Mouse (Mus musculus) frontal cortex, adult 2 months (tissue): Measurements from ENCODE around the gene Kndc1. TPM values are rescaled to one million over a fixed set of nuclear protein-coding genes. Genes with fewer than 3 reads are reported as not detected.

ENCODE experiments used
- DNase-seq, 2 experiments: peaks; one replicate each; pipeline ENCODE4 v3.0.0; 2022; ENCODE audit warnings: low spot score in 1 of 2; ENCODE audit errors: extremely low spot score in 1 of 2
- polyA plus RNA-seq: library from polyadenylated mRNA; depleted of rRNA; stranded (reverse); fragments of >200 nt; gene quantifications from 2 replicates; pipeline ENCODE4 v1.2.3, GENCODE M21; 2012

The Kndc1 gene
- polyA plus RNA-seq, 1 experiment = 29.7 TPM

GRCm38 (mm10) chr7:139949893-139950282, 55.4 kb downstream of the Kndc1 start:
- DNase-seq = no peak

- no peak for DNase-seq
Observed at GRCm38 (mm10) chr7:139950283-139950971, 55.9 kb downstream of the Kndc1 start.

GRCm38 (mm10) chr7:139951079-139951478, 56.6 kb downstream of the Kndc1 start:
- DNase-seq = no peak

GRCm38 (mm10) chr7:139951991-139952633, 57.6 kb downstream of the Kndc1 start:
- DNase-seq = no peak

GRCm38 (mm10) chr7:139955505-139955904, 61.0 kb downstream of the Kndc1 start:
- no peak for DNase-seq

GRCm38 (mm10) chr7:139956658-139957057, 62.2 kb downstream of the Kndc1 start:
- no peak for DNase-seq

- DNase-seq = no peak
Observed at GRCm38 (mm10) chr7:139957437-139957836, 62.9 kb downstream of the Kndc1 start.

- no peak for DNase-seq
Observed at GRCm38 (mm10) chr7:139957958-139958357, 63.5 kb downstream of the Kndc1 start.

GRCm38 (mm10) chr7:139961141-139961540, 66.6 kb downstream of the Kndc1 start:
- no peak for DNase-seq

- no peak for DNase-seq
Observed at GRCm38 (mm10) chr7:139963814-139964213, 69.3 kb downstream of the Kndc1 start.

- no peak for DNase-seq
Observed at GRCm38 (mm10) chr7:139967175-139967574, 72.7 kb downstream of the Kndc1 start.

GRCm38 (mm10) chr7:139968428-139968827, 73.9 kb downstream of the Kndc1 start:
- DNase-seq = no peak

- DNase-seq = peak; percentile 72 to 97
Observed at GRCm38 (mm10) chr7:139969348-139970130, 75.0 kb downstream of the Kndc1 start.

- no peak for DNase-seq
Observed at GRCm38 (mm10) chr7:139970216-139970919, 75.9 kb downstream of the Kndc1 start.

- DNase-seq = no peak
Observed at GRCm38 (mm10) chr7:139970979-139971378, 76.5 kb downstream of the Kndc1 start.

- DNase-seq = no peak
Observed at GRCm38 (mm10) chr7:139971436-139971835, 76.9 kb downstream of the Kndc1 start.

GRCm38 (mm10) chr7:139972923-139973331, 78.4 kb downstream of the Kndc1 start:
- DNase-seq = no peak

- no peak for DNase-seq
Observed at GRCm38 (mm10) chr7:139974307-139974706, 79.8 kb downstream of the Kndc1 start.

GRCm38 (mm10) chr7:139975471-139975870, 81.0 kb downstream of the Kndc1 start:
- no peak for DNase-seq

GRCm38 (mm10) chr7:139978278-139978892, 83.9 kb downstream of the Kndc1 start, which contains the start of gene 6430531B16Rik:
Gene 6430531B16Rik, minus strand, starts transcription at chr7:139978755.
- DNase-seq = peak; percentile 86 to 95
